Comparison of ENCODE assay signal across 9 mouse cellular contexts in genomic region chr17:29459321-29460118, GRCm38 (mm10). TPM values are rescaled to one million over a fixed set of nuclear protein-coding genes. Genes with fewer than 3 reads are reported as not detected.
DNase-seq lines count a peak whose midpoint lies in the region; ATAC-seq and TF ChIP-seq lines count a peak whose summit lies in the region.
"Had no signal": no experiment of that assay in that cellular context is flagged by ENCODE, and none has a peak within 500 bp of the region (broad histone marks: within the 10 kb centered on the region; RNA-seq: fewer than 3 reads in every experiment).

No protein-coding gene starts in this region.

- peak overlapping the region; percentile 52; the same call in 1 of the 2 replicates for H3K9ac ChIP-seq in forebrain, embryonic 16.5 days (replicated peaks; ENCODE audit: low read depth, low read length)
- H3K9ac ChIP-seq in hindbrain, embryonic 16.5 days (ENCODE audit: low read depth, low read length), result peak overlapping the region; percentile 64
- H3K9ac ChIP-seq in liver, embryonic 11.5 days (ENCODE audit: low read depth, low read length), result peak overlapping the region; percentile 41; the same call in 1 of the 2 replicates

- WGBS in forebrain, embryonic 16.5 days, result 6% methylated on average over 24 of the region's 24 CpGs
- WGBS in hindbrain, embryonic 16.5 days, result 2% methylated on average over 24 of the region's 24 CpGs
- 7% methylated on average over 24 of the region's 24 CpGs for WGBS in liver, embryonic 11.5 days

- ATAC-seq in forebrain, embryonic 16.5 days, result peak; percentile 63
- peak; percentile 87 for ATAC-seq in hindbrain, embryonic 16.5 days
- no peak for ATAC-seq in liver, embryonic 11.5 days (replicated peaks; ENCODE audit: low FRiP score)

- H3K27ac ChIP-seq in layer of hippocampus, adult 2 months, result peak overlapping the region; percentile 28; the same call in 1 of the 2 replicates
- peak overlapping the region; percentile 50 for H3K27ac ChIP-seq in forebrain, embryonic 16.5 days (ENCODE audit: low read length)
- peak overlapping the region; percentile 78 for H3K27ac ChIP-seq in hindbrain, embryonic 16.5 days (ENCODE audit: low read depth, low read length)
- H3K27ac ChIP-seq in liver, embryonic 11.5 days (ENCODE audit: low read depth, low read length), result peak overlapping the region; percentile 59

- peaks cover 31% of the 10 kb centered on the region for H3K4me1 ChIP-seq in forebrain, embryonic 16.5 days (replicated peaks; ENCODE audit: control insufficient read depth, insufficient read depth, low read length)
- H3K4me1 ChIP-seq in hindbrain, embryonic 16.5 days (ENCODE audit: control insufficient read depth, insufficient read depth, low read depth, low read length), result peaks cover 23% of the 10 kb centered on the region
- peaks cover 28% of the 10 kb centered on the region for H3K4me1 ChIP-seq in liver, embryonic 11.5 days (replicated peaks; ENCODE audit: control insufficient read depth, insufficient read depth, low read length)

- H3K4me3 ChIP-seq in layer of hippocampus, adult 2 months, result peak overlapping the region; percentile 8; the same call in 1 of the 2 replicates
- H3K4me3 ChIP-seq in forebrain, embryonic 16.5 days (replicated peaks; ENCODE audit: low read length), result peak overlapping the region; percentile 25; the same call in 1 of the 2 replicates
- peak overlapping the region; percentile 27 for H3K4me3 ChIP-seq in hindbrain, embryonic 16.5 days (ENCODE audit: low read length)
- H3K4me3 ChIP-seq in liver, embryonic 11.5 days (ENCODE audit: low read depth, low read length), result no peak overlapping the region

- H3K27me3 ChIP-seq in forebrain, embryonic 16.5 days (replicated peaks; ENCODE audit: control insufficient read depth, insufficient read depth, low read length), result no peaks in the 10 kb centered on the region
- H3K27me3 ChIP-seq in hindbrain, embryonic 16.5 days (replicated peaks; ENCODE audit: control insufficient read depth, insufficient read depth, low read length), result no peaks in the 10 kb centered on the region
- H3K27me3 ChIP-seq in liver, embryonic 11.5 days (replicated peaks; ENCODE audit: control insufficient read depth, insufficient read depth, low read length), result peaks cover 40% of the 10 kb centered on the region

- DNase-seq in layer of hippocampus, adult 2 months (ENCODE audit: low spot score in 2 of 2), result peak in 1 of 2 experiments; percentile 21
- no peak for DNase-seq in layer of hippocampus, adult 9-10 months (ENCODE audit: low spot score)
- peak; percentile 71 for DNase-seq in cerebellum, adult 11-12 months
- no peak for DNase-seq in liver, embryonic 11.5 days (ENCODE audit: low spot score)
- peak; percentile 65 for DNase-seq in neural tube, embryonic 10.5 days (ENCODE audit: extremely low spot score, low spot score)
- DNase-seq in layer of hippocampus, adult 9-11 months, result no peak

- H3K36me3 ChIP-seq in forebrain, embryonic 16.5 days (ENCODE audit: control insufficient read depth, insufficient read depth), result no peaks in the 10 kb centered on the region
- no peaks in the 10 kb centered on the region for H3K36me3 ChIP-seq in hindbrain, embryonic 16.5 days (ENCODE audit: control insufficient read depth, insufficient read depth, low read length)
- H3K36me3 ChIP-seq in liver, embryonic 11.5 days (ENCODE audit: control insufficient read depth, insufficient read depth, low read length), result no peaks in the 10 kb centered on the region
- H3K36me3 ChIP-seq: G1E had no signal

- H3K9me3 ChIP-seq in forebrain, embryonic 16.5 days (ENCODE audit: control insufficient read depth, low read length), result no peaks in the 10 kb centered on the region
- H3K9me3 ChIP-seq in hindbrain, embryonic 16.5 days (ENCODE audit: control insufficient read depth, low read length), result no peaks in the 10 kb centered on the region
- H3K9me3 ChIP-seq in liver, embryonic 11.5 days (ENCODE audit: control insufficient read depth, low read length), result no peaks in the 10 kb centered on the region
- H3K9me3 ChIP-seq: G1E had no signal

- H3K4me2 ChIP-seq in forebrain, embryonic 16.5 days (ENCODE audit: low read length), result peak overlapping the region; percentile 52
- peak overlapping the region; percentile 60 for H3K4me2 ChIP-seq in hindbrain, embryonic 16.5 days (ENCODE audit: low read length)
- H3K4me2 ChIP-seq in liver, embryonic 11.5 days, result peak overlapping the region; percentile 49

- TF ChIP-seq CTCF in layer of hippocampus, adult 2 months (conservative IDR thresholded peaks at IDR 0.05), result no peak

RNA-seq across cellular contexts. Expression of gene Pim1, which starts 31.0 kb away (rescaled TPM):
- 1 to 10 TPM; 4.2 to 5.6 TPM for total RNA-seq in layer of hippocampus, adult 2 months (2021)
- 11.4 and 11.8 TPM in 2 replicates for polyA plus RNA-seq in forebrain, embryonic 16.5 days (2015; fragmentation: Nextera tagmentation; extraction: Ambion mirVana)
- 7.2 and 8.2 TPM in 2 replicates for polyA plus RNA-seq in hindbrain, embryonic 16.5 days (2015; fragmentation: Nextera tagmentation; extraction: Ambion mirVana)
- 41.6 and 47.0 TPM in 2 replicates for polyA plus RNA-seq in liver, embryonic 11.5 days (2014; fragmentation: Nextera tagmentation; extraction: Ambion mirVana)

Comparison
In these comparisons a context has a peak if more than half of its experiments do, and no peak if none do; other contexts are left out.
1. DNase-seq: peak in cerebellum, adult 11-12 months (single experiment) and neural tube, embryonic 10.5 days (single experiment); none in layer of hippocampus, adult 9-10 months (single experiment), liver, embryonic 11.5 days (single experiment) and layer of hippocampus, adult 9-11 months (single experiment).
2. H3K27ac ChIP-seq: peak in every context shown above with its lines; median percentile 78 in hindbrain, embryonic 16.5 days; 59 in liver, embryonic 11.5 days; 50 in forebrain, embryonic 16.5 days; 28 in layer of hippocampus, adult 2 months.
3. Peak in every context shown above with its lines, with median percentiles within 50 percentile points of each other: H3K4me2 ChIP-seq and H3K9ac ChIP-seq.